Mouse (Mus musculus): ENCODE results near the gene Armc2. TPM values are rescaled to one million over a fixed set of nuclear protein-coding genes. Genes with fewer than 3 reads are reported as not detected.

Armc2 gene
- polyA plus RNA-seq, 1 experiment from 2014 or later = 12.5 TPM

DNA sequence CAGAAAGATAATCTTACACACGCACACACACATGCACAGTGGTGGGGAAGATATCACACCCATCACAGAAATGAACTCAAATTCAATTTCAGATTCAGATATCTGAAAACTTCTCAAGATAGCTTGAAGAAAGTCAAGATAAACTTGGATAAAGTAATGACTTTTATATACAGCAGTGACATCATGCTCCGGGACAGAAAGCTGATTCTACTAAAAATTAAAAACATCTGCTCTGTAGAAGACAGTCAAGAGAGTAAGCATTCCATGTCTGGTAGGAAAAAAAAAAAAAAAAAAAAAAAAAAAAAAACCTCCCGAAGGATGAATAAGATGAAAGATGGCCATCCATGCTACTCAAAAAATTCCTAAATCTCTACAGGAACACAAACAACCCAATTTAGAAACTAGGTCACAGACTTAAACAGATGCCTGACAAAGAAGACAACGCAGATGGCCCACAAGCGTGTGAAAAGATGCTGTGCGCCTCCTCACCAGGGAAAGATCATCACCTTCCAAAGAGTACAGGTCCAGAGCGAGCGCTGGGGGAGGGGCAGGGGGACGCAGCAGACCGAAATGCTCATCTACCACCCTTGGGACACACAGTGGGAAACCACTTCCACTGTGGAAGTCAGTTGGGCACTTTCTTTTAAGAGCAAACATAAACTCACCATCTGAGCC lies 7.3 kb downstream of the Armc2 start:
- H3K27me3 ChIP-seq = no peaks in the 10 kb centered on the region
- H3K4me1 ChIP-seq (replicated peaks) = no peaks in the 10 kb centered on the region
- no peak overlapping the region for H3K9ac ChIP-seq
- WGBS = 89% methylated on average over 10 of the region's 10 CpGs
- H3K27ac ChIP-seq (replicated peaks) = no peak overlapping the region
- 0 out of 2 replicates have a peak, but pooled peaks cover 8% of the 10 kb centered on the region for H3K36me3 ChIP-seq
- ATAC-seq (ENCODE audit: low FRiP score, low read depth) = no peak
- H3K4me2 ChIP-seq = no peak overlapping the region
- H3K9me3 ChIP-seq = no peaks in the 10 kb centered on the region
- no peak overlapping the region for H3K4me3 ChIP-seq

DNA sequence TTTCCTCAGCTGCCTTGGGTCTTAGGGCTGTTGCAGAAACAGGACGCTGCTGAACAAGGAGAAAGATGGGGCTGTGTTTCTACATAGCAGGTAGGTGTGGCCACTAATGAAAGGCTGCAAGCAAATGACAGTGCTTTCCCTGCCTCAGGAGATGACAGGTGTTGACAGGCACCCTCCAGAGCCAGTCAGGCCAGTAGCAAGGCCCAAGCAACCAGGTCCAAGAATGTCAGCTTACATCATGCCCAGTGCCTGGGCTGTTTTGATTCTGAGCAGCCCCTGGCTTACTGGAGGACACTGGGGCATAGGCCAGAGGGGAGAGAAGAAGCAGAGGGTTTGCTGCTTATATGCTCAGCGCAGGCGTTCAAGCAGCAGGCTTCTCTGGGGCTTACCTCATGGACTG lies 13.0 kb downstream of the Armc2 start:
- Histone ChIP-seq H3K9me3 (no peaks in the 10 kb centered on the region), H3K27ac (replicated peaks) (no peak overlapping the region), H3K4me3 (no peak overlapping the region), H3K9ac (no peak overlapping the region), H3K4me1 (replicated peaks) (no peaks in the 10 kb centered on the region), H3K36me3 (0 out of 2 replicates have a peak, but pooled peaks cover 8% of the 10 kb centered on the region), H3K27me3 (no peaks in the 10 kb centered on the region), H3K4me2 (no peak overlapping the region)
- 83% methylated on average over 3 of the region's 3 CpGs for WGBS
- no peak; the same call in 1 of the 2 replicates for ATAC-seq (ENCODE audit: low FRiP score, low read depth)

DNA sequence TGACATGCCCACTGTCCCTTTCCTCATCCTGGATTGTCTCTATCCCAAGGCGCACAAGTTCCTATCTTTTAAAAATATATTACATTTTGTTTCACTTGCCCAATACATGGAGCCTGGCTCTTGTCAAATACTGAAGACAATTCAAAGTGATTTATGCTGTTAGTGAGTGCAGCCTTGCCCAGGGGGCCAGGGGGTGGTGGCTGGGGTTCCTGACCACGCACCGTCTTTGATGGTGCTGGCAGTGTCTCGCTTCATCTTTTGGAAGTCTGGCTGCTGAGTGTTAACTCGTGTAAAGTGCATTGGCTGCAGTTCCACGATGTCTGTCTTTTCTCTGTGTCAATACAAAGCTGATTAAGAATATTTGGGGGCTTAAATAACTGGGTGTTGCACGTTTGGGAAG lies 13.6 kb downstream of the Armc2 start:
- Histone ChIP-seq H3K9me3 (no peaks in the 10 kb centered on the region), H3K36me3 (0 out of 2 replicates have a peak, but pooled peaks cover 9% of the 10 kb centered on the region), H3K27ac (replicated peaks) (no peak overlapping the region), H3K4me3 (no peak overlapping the region), H3K4me1 (replicated peaks) (no peaks in the 10 kb centered on the region), H3K9ac (no peak overlapping the region), H3K27me3 (no peaks in the 10 kb centered on the region), H3K4me2 (no peak overlapping the region)
- no peak for ATAC-seq (ENCODE audit: low FRiP score, low read depth)
- 78% methylated on average over 7 of the region's 7 CpGs for WGBS

DNA sequence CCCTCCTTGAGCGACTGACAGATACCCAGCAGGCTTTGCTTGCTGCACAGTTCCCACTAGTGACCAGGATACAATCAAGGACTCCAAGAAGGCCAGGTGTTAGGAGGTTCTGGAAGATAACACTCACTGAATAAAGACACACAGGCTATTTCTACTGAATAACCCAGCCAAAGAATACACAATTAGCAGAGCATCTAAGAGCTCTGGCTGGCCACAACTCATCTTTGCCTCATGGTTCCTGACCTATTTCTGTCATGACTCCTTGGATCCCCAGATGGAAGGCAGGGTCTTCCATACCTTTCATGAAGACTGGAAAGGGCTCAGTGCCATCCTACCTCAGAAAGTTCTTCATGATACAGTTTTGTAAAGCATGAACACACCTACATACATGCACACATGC lies 14.2 kb downstream of the Armc2 start:
- no peak for ATAC-seq (ENCODE audit: low FRiP score, low read depth)
- WGBS = 93% methylated on average over 1 of the region's 1 CpGs
- H3K4me1 ChIP-seq (replicated peaks) = no peaks in the 10 kb centered on the region
- no peak overlapping the region for H3K4me3 ChIP-seq
- H3K36me3 ChIP-seq = peaks cover 12% of the 10 kb centered on the region; the same call in 1 of the 2 replicates
- H3K9ac ChIP-seq = no peak overlapping the region
- no peaks in the 10 kb centered on the region for H3K9me3 ChIP-seq
- no peaks in the 10 kb centered on the region for H3K27me3 ChIP-seq
- no peak overlapping the region for H3K4me2 ChIP-seq
- H3K27ac ChIP-seq (replicated peaks) = no peak overlapping the region

DNA sequence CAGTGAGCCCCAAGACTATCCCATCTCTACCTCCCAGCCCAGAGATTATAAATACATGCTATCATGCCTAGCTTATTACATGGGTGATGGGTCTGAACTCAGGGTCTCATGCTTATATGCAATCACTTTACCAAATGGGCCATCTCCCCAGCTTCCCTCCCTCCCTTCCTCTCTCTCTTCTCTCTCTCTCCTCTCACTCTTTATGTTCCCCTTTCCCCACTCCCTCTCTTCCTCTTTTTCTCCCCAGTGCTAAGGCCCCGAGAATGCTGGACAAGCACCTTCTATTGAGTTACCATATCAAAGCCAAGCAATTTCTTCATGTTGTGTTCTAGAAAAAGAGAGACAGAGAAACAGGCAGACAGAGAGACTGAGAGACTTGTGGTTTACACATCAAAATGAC lies 14.7 kb downstream of the Armc2 start:
- no peaks in the 10 kb centered on the region for H3K4me1 ChIP-seq (replicated peaks)
- no peaks in the 10 kb centered on the region for H3K9me3 ChIP-seq
- WGBS = 48% methylated on average over 1 of the region's 1 CpGs
- no peak overlapping the region for H3K27ac ChIP-seq (replicated peaks)
- no peak overlapping the region for H3K4me2 ChIP-seq
- no peak for ATAC-seq (ENCODE audit: low FRiP score, low read depth)
- H3K36me3 ChIP-seq = peaks cover 12% of the 10 kb centered on the region; the same call in 1 of the 2 replicates
- no peak overlapping the region for H3K9ac ChIP-seq
- H3K4me3 ChIP-seq = no peak overlapping the region
- H3K27me3 ChIP-seq = no peaks in the 10 kb centered on the region

DNA sequence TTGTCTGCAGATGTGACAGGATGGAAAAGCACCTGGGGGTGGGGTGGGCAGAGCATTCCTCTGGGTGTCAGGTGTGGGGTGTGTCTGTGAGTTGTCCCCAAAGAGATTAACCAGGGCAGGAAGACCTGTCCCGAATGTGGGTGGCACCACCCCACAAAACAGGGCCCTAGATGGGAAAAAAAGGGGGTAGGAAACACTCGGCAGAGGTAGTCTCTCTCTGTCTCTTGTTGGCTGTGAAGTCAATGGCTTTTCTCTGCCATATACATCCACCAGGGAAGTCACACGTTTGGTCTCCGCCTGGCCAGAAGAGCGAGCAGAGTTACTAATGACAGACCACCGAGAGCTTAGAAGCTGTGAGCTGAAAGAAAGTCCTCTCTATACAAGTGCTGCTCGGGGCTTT lies 15.8 kb downstream of the Armc2 start:
- no peak for ATAC-seq (ENCODE audit: low FRiP score, low read depth)
- H3K4me2 ChIP-seq = no peak overlapping the region
- H3K4me3 ChIP-seq = no peak overlapping the region
- H3K9me3 ChIP-seq = no peaks in the 10 kb centered on the region
- no peak overlapping the region for H3K9ac ChIP-seq
- peaks cover 8% of the 10 kb centered on the region; the same call in 1 of the 2 replicates for H3K36me3 ChIP-seq
- H3K4me1 ChIP-seq (replicated peaks) = no peaks in the 10 kb centered on the region
- H3K27ac ChIP-seq (replicated peaks) = no peak overlapping the region
- WGBS = 75% methylated on average over 7 of the region's 7 CpGs
- H3K27me3 ChIP-seq = no peaks in the 10 kb centered on the region

DNA sequence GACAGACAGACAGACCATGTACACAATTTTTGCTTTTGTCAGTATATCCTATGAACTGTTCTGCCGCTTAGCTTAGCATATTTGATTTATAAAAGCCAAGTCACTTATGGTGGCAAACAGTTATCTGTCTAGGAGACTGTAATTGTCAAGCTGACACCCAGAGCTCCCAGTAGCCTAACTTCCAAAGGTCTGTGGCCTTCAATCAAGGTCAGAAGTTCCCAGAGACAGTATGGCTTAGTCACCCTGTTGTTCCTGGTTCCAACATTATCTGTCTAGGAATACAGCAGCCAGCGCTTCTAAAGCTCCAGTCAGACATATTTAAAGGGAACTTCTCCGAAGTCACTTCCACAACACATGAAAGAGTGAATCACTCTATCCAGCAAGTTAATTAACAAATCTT lies 17.0 kb downstream of the Armc2 start:
- Histone ChIP-seq H3K27me3 (no peaks in the 10 kb centered on the region), H3K4me2 (no peak overlapping the region), H3K4me3 (no peak overlapping the region), H3K36me3 (peaks cover 5% of the 10 kb centered on the region; the same call in 1 of the 2 replicates), H3K9me3 (no peaks in the 10 kb centered on the region), H3K4me1 (replicated peaks) (no peaks in the 10 kb centered on the region), H3K27ac (replicated peaks) (no peak overlapping the region), H3K9ac (no peak overlapping the region)
- no peak for ATAC-seq (ENCODE audit: low FRiP score, low read depth)
- 88% methylated on average over 3 of the region's 3 CpGs for WGBS

DNA sequence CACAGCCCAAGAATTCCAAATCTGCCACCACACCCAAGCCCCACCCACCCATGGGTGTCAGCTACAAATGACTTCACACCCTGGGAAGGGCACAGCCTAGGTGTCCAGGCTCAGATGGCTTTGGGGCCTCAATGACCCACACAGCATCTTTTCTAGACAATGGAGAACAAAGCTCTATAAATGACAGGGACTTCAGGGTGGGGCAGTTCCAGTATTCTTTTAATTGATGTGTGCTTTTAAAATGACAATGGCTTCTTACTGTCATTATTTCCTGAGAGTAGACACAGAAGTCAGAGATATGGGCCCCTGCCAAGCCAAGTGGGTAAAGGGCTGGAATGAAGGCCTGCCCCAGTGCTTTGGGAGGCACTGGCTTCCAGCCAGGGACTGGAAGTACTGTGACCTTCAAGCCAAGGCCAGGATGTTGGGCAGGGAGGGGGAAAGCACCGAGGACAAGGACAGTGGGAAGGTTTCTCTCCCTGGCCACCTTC lies 20.5 kb downstream of the Armc2 start:
- Histone ChIP-seq H3K36me3 (peaks cover 5% of the 10 kb centered on the region; the same call in 1 of the 2 replicates), H3K4me2 (no peak overlapping the region), H3K27ac (replicated peaks) (no peak overlapping the region), H3K4me1 (replicated peaks) (no peaks in the 10 kb centered on the region), H3K9ac (no peak overlapping the region), H3K9me3 (no peaks in the 10 kb centered on the region), H3K4me3 (no peak overlapping the region), H3K27me3 (no peaks in the 10 kb centered on the region)
- 72% methylated on average over 1 of the region's 1 CpGs for WGBS
- no peak for ATAC-seq (ENCODE audit: low FRiP score, low read depth)

DNA sequence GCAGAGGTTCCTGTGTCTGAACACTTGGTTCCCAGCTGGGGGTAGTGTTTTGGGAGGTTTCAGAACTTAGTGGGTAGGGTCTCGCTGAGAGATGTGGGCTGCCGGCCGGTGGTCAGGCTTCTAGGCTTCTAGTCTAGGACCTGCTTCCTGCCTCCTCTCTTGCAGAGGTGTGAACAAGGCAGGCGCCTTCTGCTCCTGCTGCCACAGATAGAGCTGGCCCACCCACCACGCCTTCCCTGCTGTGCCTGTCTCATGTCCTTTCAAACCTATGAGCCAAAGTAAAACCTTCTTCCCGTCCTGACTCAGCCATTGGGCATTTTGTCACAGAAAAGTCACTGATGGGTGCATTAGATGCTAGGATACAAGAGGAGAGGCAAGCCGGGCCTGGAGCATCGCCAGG lies 22.1 kb downstream of the Armc2 start:
- no peak for ATAC-seq (ENCODE audit: low FRiP score, low read depth)
- no peak overlapping the region for H3K4me2 ChIP-seq
- no peaks in the 10 kb centered on the region for H3K4me1 ChIP-seq (replicated peaks)
- 0 out of 2 replicates have a peak, but pooled peaks cover 6% of the 10 kb centered on the region for H3K27me3 ChIP-seq
- peaks cover 5% of the 10 kb centered on the region; the same call in 1 of the 2 replicates for H3K36me3 ChIP-seq
- no peak overlapping the region for H3K4me3 ChIP-seq
- H3K9ac ChIP-seq = no peak overlapping the region
- no peaks in the 10 kb centered on the region for H3K9me3 ChIP-seq
- no peak overlapping the region for H3K27ac ChIP-seq (replicated peaks)
- 69% methylated on average over 8 of the region's 8 CpGs for WGBS

DNA sequence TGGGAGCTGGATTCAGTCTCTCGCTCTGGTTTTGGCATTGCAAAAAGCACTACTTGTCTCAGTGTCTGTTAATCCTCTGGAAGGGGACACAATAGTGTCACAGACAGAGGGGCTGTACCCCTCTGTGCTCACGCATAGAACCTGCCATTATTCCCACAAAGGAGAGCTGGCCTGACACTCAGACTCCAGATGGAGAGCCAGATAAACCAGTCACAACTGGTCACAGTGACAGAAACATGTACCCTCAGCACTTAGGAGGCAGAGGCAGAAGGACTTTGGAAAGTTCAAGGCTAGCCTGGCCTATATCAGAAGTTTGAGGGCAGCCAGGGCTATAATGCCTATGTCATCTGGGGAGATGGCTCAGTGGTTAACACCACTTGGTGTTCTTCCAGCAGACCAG lies 23.2 kb downstream of the Armc2 start:
- H3K4me1 ChIP-seq (replicated peaks) = no peaks in the 10 kb centered on the region
- ATAC-seq (ENCODE audit: low FRiP score, low read depth) = no peak
- H3K27ac ChIP-seq (replicated peaks) = no peak overlapping the region
- H3K4me2 ChIP-seq = no peak overlapping the region
- 55% methylated on average over 2 of the region's 2 CpGs for WGBS
- H3K4me3 ChIP-seq = no peak overlapping the region
- H3K36me3 ChIP-seq = peaks cover 5% of the 10 kb centered on the region; the same call in 1 of the 2 replicates
- no peaks in the 10 kb centered on the region for H3K9me3 ChIP-seq
- no peak overlapping the region for H3K9ac ChIP-seq
- H3K27me3 ChIP-seq = 0 out of 2 replicates have a peak, but pooled peaks cover 6% of the 10 kb centered on the region

DNA sequence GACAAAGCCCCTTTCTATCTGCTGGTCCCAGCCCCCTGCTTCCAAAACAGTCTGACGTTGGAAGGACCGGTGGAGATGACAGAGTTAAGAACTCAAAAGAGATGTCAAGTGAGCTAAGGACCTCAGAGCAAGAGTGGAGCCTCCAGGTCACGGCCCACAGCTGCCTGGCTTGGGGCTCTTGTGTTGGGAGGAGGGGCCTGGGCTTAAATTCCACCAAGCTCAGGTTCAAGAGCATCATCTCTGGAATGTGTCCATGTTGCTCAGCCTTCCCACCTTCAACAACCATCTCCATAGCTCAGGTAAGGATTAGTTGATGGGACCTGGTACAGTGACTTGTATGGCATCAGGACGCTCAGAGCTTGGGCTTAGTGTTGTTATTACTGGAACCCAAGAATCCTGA lies 23.7 kb downstream of the Armc2 start:
- Histone ChIP-seq H3K27me3 (0 out of 2 replicates have a peak, but pooled peaks cover 6% of the 10 kb centered on the region), H3K9ac (no peak overlapping the region), H3K9me3 (no peaks in the 10 kb centered on the region), H3K4me3 (no peak overlapping the region), H3K36me3 (peaks cover 2% of the 10 kb centered on the region; the same call in 1 of the 2 replicates), H3K27ac (replicated peaks) (no peak overlapping the region), H3K4me1 (replicated peaks) (no peaks in the 10 kb centered on the region), H3K4me2 (no peak overlapping the region)
- WGBS = 60% methylated on average over 4 of the region's 4 CpGs
- ATAC-seq (ENCODE audit: low FRiP score, low read depth) = no peak

DNA sequence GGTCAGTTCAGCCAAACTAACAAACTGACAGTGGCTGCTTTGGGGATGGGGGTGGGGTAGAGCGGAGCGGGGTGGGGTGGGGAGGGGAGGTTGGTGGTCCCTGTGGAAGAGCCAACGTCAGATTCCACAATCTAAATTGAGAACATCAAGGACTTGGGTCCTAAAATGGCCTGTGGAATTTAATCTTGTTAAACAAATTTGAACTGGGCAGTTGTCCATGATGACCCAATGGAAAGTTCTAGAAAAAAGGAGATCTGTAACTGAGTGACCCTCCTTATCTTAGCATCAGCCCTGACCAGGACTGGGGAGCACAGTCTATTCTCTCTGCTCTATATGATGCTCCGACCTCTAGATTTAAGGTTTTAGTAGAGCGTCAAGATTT lies 26.2 kb downstream of the Armc2 start:
- no peaks in the 10 kb centered on the region for H3K36me3 ChIP-seq
- no peaks in the 10 kb centered on the region for H3K4me1 ChIP-seq (replicated peaks)
- H3K27me3 ChIP-seq = 0 out of 2 replicates have a peak, but pooled peaks cover 6% of the 10 kb centered on the region
- no peak for ATAC-seq (ENCODE audit: low FRiP score, low read depth)
- H3K27ac ChIP-seq (replicated peaks) = no peak overlapping the region
- H3K9me3 ChIP-seq = no peaks in the 10 kb centered on the region
- H3K9ac ChIP-seq = no peak overlapping the region
- H3K4me3 ChIP-seq = no peak overlapping the region
- H3K4me2 ChIP-seq = no peak overlapping the region
- 74% methylated on average over 5 of the region's 5 CpGs for WGBS
